Mouse (Mus musculus): ENCODE results near the gene Ccr7.

DNA sequence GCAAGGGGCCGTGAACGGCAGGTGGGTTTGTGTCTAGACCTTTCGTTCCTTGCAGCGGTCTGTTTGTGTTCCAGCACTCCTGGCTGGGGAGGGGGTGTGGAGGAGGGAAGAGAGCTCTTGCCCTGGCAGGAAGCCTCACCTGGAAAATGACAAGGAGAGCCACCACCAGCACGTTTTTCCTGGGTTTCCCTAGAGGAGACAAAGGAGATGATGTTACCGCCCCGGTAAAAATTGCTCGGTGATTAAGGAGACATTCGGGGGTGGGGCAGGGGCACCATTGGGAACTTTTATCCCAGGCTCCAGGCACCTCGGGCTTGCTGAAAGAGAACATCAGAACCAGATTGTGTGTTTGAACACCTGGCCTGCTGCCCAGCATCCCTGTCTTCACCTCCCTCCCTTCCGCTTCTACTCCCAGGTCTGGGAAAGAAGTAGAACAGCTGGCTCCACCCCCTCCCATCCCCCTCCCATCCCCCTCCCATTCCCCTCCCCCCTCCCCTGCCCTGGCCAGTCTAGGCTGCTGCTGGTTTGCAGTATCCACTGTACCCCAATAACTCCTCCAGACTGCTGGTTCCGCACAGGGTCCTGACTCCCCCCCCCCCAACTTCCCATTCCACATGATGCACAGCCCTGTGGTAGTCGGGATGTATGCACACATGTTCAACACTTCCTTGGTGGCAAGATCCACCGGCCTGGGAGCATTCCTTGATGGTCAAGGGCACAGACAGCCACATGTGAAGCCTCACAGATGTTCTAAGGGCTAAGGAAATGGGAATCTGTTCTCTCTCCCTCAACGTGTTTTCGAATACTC, 5.8 kb downstream of the Ccr7 start:
- no peak for TF ChIP-seq CTCF (IDR thresholded peaks at IDR 0.05; ENCODE audit: low read depth)
- no peak for TF ChIP-seq EP300 (IDR thresholded peaks at IDR 0.05; ENCODE audit: low read depth)
